1 mouse cellular context compared by ENCODE assay signal in genomic region chr9:72111622-72112550, GRCm38 (mm10).
A peak's percentile ranks its signal among the peaks of the same experiment; 100 is the strongest.
TF ChIP-seq lines count a peak whose summit lies in the region.

Gene Tcf12 (minus strand): TSS chr9:72111871.

TF ChIP-seq in CH12.LX, 34 proteins besides CTCF, POLR2A, EP300 and RAD21 (continued from another document):
- peak; percentile 93 for TF ChIP-seq KAT2A (IDR thresholded peaks at IDR 0.05; ENCODE audit: insufficient replicate concordance, low read length)
- TF ChIP-seq TBP (conservative IDR thresholded peaks at IDR 0.05; ENCODE audit: low read depth, low read length) = peak; percentile 52; the same call in 1 of the 2 replicates
- TF ChIP-seq NELFE (IDR thresholded peaks at IDR 0.05; ENCODE audit: low read depth, low read length) = peak; percentile 68; the same call in 1 of the 2 replicates
- no peak for TF ChIP-seq UBTF (IDR thresholded peaks at IDR 0.05; ENCODE audit: low read depth, low read length)
- TF ChIP-seq ELF1 (IDR thresholded peaks at IDR 0.05; ENCODE audit: low read depth, low read length) = peak; percentile 47
- TF ChIP-seq USF1 (IDR thresholded peaks at IDR 0.05; ENCODE audit: low read depth, low read length) = no peak
- no peak for TF ChIP-seq JUND (conservative IDR thresholded peaks at IDR 0.05; ENCODE audit: low read depth, low read length)
- TF ChIP-seq CHD2 (IDR thresholded peaks at IDR 0.05; ENCODE audit: low read length) = peak; percentile 81
- TF ChIP-seq ZNF384 (IDR thresholded peaks at IDR 0.05; ENCODE audit: low read depth, low read length) = peak; percentile 92
- peak; percentile 80 for TF ChIP-seq MAZ (IDR thresholded peaks at IDR 0.05; ENCODE audit: low read depth, low read length)
